Mouse (Mus musculus) lung, postnatal 25 days (tissue): ENCODE results near the gene Cep104.

Experiments used
- DNase-seq: peaks from one replicate; pipeline ENCODE4 v3.0.0; 2022; ENCODE audit warnings: low spot score

Gene Cep104

GRCm38 (mm10) chr4:154051401-154051800, 76.4 kb downstream of the Cep104 start:
- no peak for DNase-seq

- DNase-seq, result no peak
These were observed 78.1 kb downstream of the Cep104 start for GRCm38 (mm10) chr4:154053065-154053464.

- DNase-seq, result no peak
These were observed 80.5 kb downstream of the Cep104 start for GRCm38 (mm10) chr4:154055482-154055881.

- no peak for DNase-seq
These were observed 81.1 kb downstream of the Cep104 start for GRCm38 (mm10) chr4:154056046-154056445.

GRCm38 (mm10) chr4:154056661-154057060, 81.7 kb downstream of the Cep104 start:
- no peak for DNase-seq

GRCm38 (mm10) chr4:154057696-154058095, 82.7 kb downstream of the Cep104 start:
- DNase-seq, result no peak
